Mouse (Mus musculus) liver, embryonic 14.5 days (tissue): Measurements from ENCODE around the gene Slc6a11.

ENCODE experiments used
- CTCF ChIP-seq: IDR thresholded peaks from 2 replicates; pipeline ENCODE4 v1.5.1; 2016; ENCODE audit warnings: antibody characterized with exemption, low read depth, control low read depth
- EP300 ChIP-seq: IDR thresholded peaks from 2 replicates; pipeline ENCODE4 v1.6.1; 2016; ENCODE audit warnings: antibody characterized with exemption, low read depth

DNA sequence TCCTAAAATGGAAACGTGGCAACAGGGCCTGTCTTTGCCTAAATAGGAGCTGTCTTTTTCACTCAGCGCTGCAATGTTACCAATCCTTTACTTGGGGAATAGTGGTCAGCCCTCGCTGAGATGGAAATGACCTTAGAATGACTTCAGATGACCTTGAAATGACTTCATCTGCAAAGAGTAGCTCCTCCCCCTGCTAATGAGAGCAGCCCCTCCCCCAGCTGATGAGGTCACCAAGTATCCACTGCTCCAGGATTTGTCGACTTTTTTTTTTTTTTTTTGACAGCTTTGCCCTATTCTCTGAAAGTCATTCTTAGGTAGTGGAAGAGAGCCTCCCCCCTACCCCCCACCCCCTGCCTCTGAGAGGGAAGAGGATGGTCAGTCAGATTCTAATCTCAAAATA is 154.4 kb downstream of the Slc6a11 start:
- TF ChIP-seq CTCF (no peak), EP300 (no peak)
